Mouse (Mus musculus): ENCODE data around the gene Gm2030.

Gene Gm2030

GRCm38 (mm10) chrX:26309944-26310343 lies at the start of gene Gm2030:
Gene Gm2030, minus strand, starts transcription at chrX:26310044.
- in situ Hi-C loops (cut with MboI, MseI): loop anchor here (10.0 to 25.0 kb wide), 2 partner anchors 705 to 1723 kb away; no protein-coding TSS in a partner anchor
